Mouse (Mus musculus): ENCODE data around the gene Srebf2.
A peak's percentile ranks its signal among the peaks of the same experiment; 100 is the strongest.

GRCm38 (mm10) chr15:82244115-82244804 lies 97.3 kb downstream of the Srebf2 start, which contains the start of gene Cenpm:
- TF ChIP-seq POLR2A (IDR thresholded peaks at IDR 0.05; ENCODE audit: insufficient read length, low read depth) (peak; percentile 67), CEBPB (IDR thresholded peaks at IDR 0.05; ENCODE audit: insufficient read depth, poor library complexity, severe bottlenecking) (no peak), USF1 (IDR thresholded peaks at IDR 0.05; ENCODE audit: low read depth) (no peak), TCF12 (IDR thresholded peaks at IDR 0.05; ENCODE audit: insufficient read depth, poor library complexity, severe bottlenecking) (no peak), MYOG (IDR thresholded peaks at IDR 0.05; ENCODE audit: control insufficient read depth in 1 of 3, insufficient read depth in 1 of 3, insufficient read length in 2 of 3, low read depth in 2 of 3) (no peak)
